13 mouse cellular contexts compared by ENCODE assay signal in genomic region chr9:91379781-91380457, GRCm38 (mm10). TPM values are rescaled to one million over a fixed set of nuclear protein-coding genes. Genes with fewer than 3 reads are reported as not detected.
DNase-seq lines count a peak whose midpoint lies in the region; ATAC-seq and TF ChIP-seq lines count a peak whose summit lies in the region.
"Had no signal": no experiment of that assay in that cellular context is flagged by ENCODE, and none has a peak within 500 bp of the region (broad histone marks: within the 10 kb centered on the region; RNA-seq: fewer than 3 reads in every experiment).

No protein-coding gene starts in this region.

- TF ChIP-seq POLR2A in embryonic fibroblast, embryonic 13.5 days (IDR thresholded peaks at IDR 0.05; ENCODE audit: low read depth, low read length): no peak

- H3K27me3 ChIP-seq in limb, embryonic 11.5 days (ENCODE audit: control insufficient read depth, insufficient read depth, low read length): peaks cover 87% of the 10 kb centered on the region
- H3K27me3 ChIP-seq in limb, embryonic 10.5 days (ENCODE audit: low read depth, poor library complexity, severe bottlenecking): peaks cover 100% of the 10 kb centered on the region
- peaks cover 42% of the 10 kb centered on the region for H3K27me3 ChIP-seq in hindbrain, embryonic 15.5 days
- peaks cover 85% of the 10 kb centered on the region for H3K27me3 ChIP-seq in neural tube, embryonic 13.5 days

- H3K4me1 ChIP-seq in limb, embryonic 11.5 days (ENCODE audit: control insufficient read depth, insufficient read depth, low read length): no peaks in the 10 kb centered on the region
- H3K4me1 ChIP-seq in limb, embryonic 10.5 days: peaks cover 22% of the 10 kb centered on the region
- no peaks in the 10 kb centered on the region; the same call in 1 of the 2 replicates for H3K4me1 ChIP-seq in embryonic fibroblast, embryonic 13.5 days (ENCODE audit: control insufficient read depth, insufficient read depth, low read length)
- H3K4me1 ChIP-seq in hindbrain, embryonic 15.5 days (replicated peaks): peaks cover 21% of the 10 kb centered on the region
- peaks cover 44% of the 10 kb centered on the region for H3K4me1 ChIP-seq in neural tube, embryonic 13.5 days (replicated peaks)

- H3K4me3 ChIP-seq in limb, embryonic 11.5 days (ENCODE audit: low read depth, low read length): no peak overlapping the region
- no peak overlapping the region for H3K4me3 ChIP-seq in limb, embryonic 10.5 days
- peak overlapping the region; percentile 16; the same call in 1 of the 2 replicates for H3K4me3 ChIP-seq in embryonic fibroblast, embryonic 13.5 days (ENCODE audit: insufficient read depth, low read length)
- H3K4me3 ChIP-seq in hindbrain, embryonic 15.5 days: peak overlapping the region; percentile 46
- H3K4me3 ChIP-seq in neural tube, embryonic 13.5 days: peak overlapping the region; percentile 51
- H3K4me3 ChIP-seq: lung, embryonic 15.5 days; myocyte had no signal

- H3K4me2 ChIP-seq in limb, embryonic 11.5 days (ENCODE audit: low read depth, severe bottlenecking): no peak overlapping the region
- peak overlapping the region; percentile 63 for H3K4me2 ChIP-seq in hindbrain, embryonic 15.5 days
- H3K4me2 ChIP-seq in neural tube, embryonic 13.5 days: peak overlapping the region; percentile 75
- H3K4me2 ChIP-seq: lung, embryonic 15.5 days had no signal

- H3K9ac ChIP-seq in limb, embryonic 11.5 days (ENCODE audit: low read length): no peak overlapping the region
- H3K9ac ChIP-seq in hindbrain, embryonic 15.5 days: peak overlapping the region; percentile 49
- H3K9ac ChIP-seq in neural tube, embryonic 13.5 days: peak overlapping the region; percentile 82
- H3K9ac ChIP-seq: lung, embryonic 15.5 days had no signal

- no peak for ATAC-seq in limb, embryonic 11.5 days (ENCODE audit: insufficient number of reproducible peaks, low FRiP score, low TSS enrichment, low read depth)
- no peak for ATAC-seq in hindbrain, embryonic 15.5 days (ENCODE audit: low FRiP score, low read depth)
- no peak for ATAC-seq in neural tube, embryonic 13.5 days (ENCODE audit: low read depth)
- ATAC-seq in erythroblast, adult 5-6 weeks (replicated peaks; ENCODE audit: low FRiP score, poor library complexity, severe bottlenecking): no peak

- no peaks in the 10 kb centered on the region for H3K36me3 ChIP-seq in limb, embryonic 11.5 days (ENCODE audit: control insufficient read depth, insufficient read depth, low read length)
- no peaks in the 10 kb centered on the region for H3K36me3 ChIP-seq in limb, embryonic 10.5 days
- H3K36me3 ChIP-seq in hindbrain, embryonic 15.5 days: no peaks in the 10 kb centered on the region
- no peaks in the 10 kb centered on the region for H3K36me3 ChIP-seq in neural tube, embryonic 13.5 days
- H3K36me3 ChIP-seq: lung, embryonic 15.5 days had no signal

- no peaks in the 10 kb centered on the region for H3K9me3 ChIP-seq in limb, embryonic 11.5 days (ENCODE audit: control insufficient read depth, low read length)
- no peaks in the 10 kb centered on the region for H3K9me3 ChIP-seq in limb, embryonic 10.5 days (replicated peaks)
- H3K9me3 ChIP-seq in hindbrain, embryonic 15.5 days: no peaks in the 10 kb centered on the region
- no peaks in the 10 kb centered on the region for H3K9me3 ChIP-seq in neural tube, embryonic 13.5 days
- H3K9me3 ChIP-seq: lung, embryonic 15.5 days had no signal

- no peak for TF ChIP-seq CTCF in embryonic fibroblast, embryonic 13.5 days (IDR thresholded peaks at IDR 0.05; ENCODE audit: borderline replicate concordance, insufficient read depth, low read length)

- peak; percentile 45 for DNase-seq in limb, embryonic 11.5 days (ENCODE audit: low spot score)
- no peak for DNase-seq in limb, embryonic 10.5 days (ENCODE audit: low spot score)
- DNase-seq in kidney, postnatal 10 days: no peak
- no peak for DNase-seq in adrenal gland, adult (ENCODE audit: inconsistent age in 2 of 2, low spot score in 1 of 2)
- DNase-seq: kidney, postnatal 25 days had no signal

- no peak overlapping the region for H3K27ac ChIP-seq in limb, embryonic 11.5 days (replicated peaks; ENCODE audit: low read depth, low read length)
- no peak overlapping the region for H3K27ac ChIP-seq in limb, embryonic 10.5 days
- no peak overlapping the region for H3K27ac ChIP-seq in embryonic fibroblast, embryonic 13.5 days (ENCODE audit: insufficient read depth, low read length)
- peak overlapping the region; percentile 96 for H3K27ac ChIP-seq in hindbrain, embryonic 15.5 days (replicated peaks)
- H3K27ac ChIP-seq in neural tube, embryonic 13.5 days (replicated peaks): peak overlapping the region; percentile 98
- H3K27ac ChIP-seq: lung, embryonic 15.5 days had no signal

- WGBS in limb, embryonic 11.5 days: 0% methylated on average over 10 of the region's 10 CpGs
- WGBS in limb, embryonic 10.5 days: under 1% methylated on average over 10 of the region's 10 CpGs
- 3% methylated on average over 10 of the region's 10 CpGs for WGBS in hindbrain, embryonic 15.5 days
- 2% methylated on average over 10 of the region's 10 CpGs for WGBS in neural tube, embryonic 13.5 days

RNA-seq across cellular contexts. Expression of gene Zic1, which starts 14.3 kb away (rescaled TPM):
- polyA plus RNA-seq in limb, embryonic 11.5 days (2014; fragmentation: Nextera tagmentation; extraction: Ambion mirVana): 0.18 and 0.27 TPM in 2 replicates
- polyA plus RNA-seq in limb, embryonic 10.5 days (2016; fragmentation: Nextera tagmentation; extraction: Ambion mirVana): 0.05 and 0.06 TPM in 2 replicates
- polyA plus RNA-seq in embryonic fibroblast, embryonic 13.5 days (2011; ENCODE audit: insufficient read length, low read depth, missing spikeins): 4.0 and 8.9 TPM in 2 replicates
- polyA plus RNA-seq in hindbrain, embryonic 15.5 days (2015; fragmentation: Nextera tagmentation; extraction: Ambion mirVana): 13.5 and 14.8 TPM in 2 replicates
- polyA plus RNA-seq in neural tube, embryonic 13.5 days (2015; fragmentation: Nextera tagmentation; extraction: Ambion mirVana): 16.5 and 19.9 TPM in 2 replicates
- not detected in 2 replicates for total RNA-seq in erythroblast, adult 5-6 weeks (2015; ENCODE audit: low replicate concordance)
- not detected in 2 replicates for total RNA-seq in erythroblast, adult 5-6 weeks (2017; ENCODE audit: low replicate concordance)
- polyA plus RNA-seq: gonadal fat pad, adult 2 months; small intestine, adult 2 months had no signal

RNA-seq across cellular contexts. Expression of gene Zic4, which starts 17.7 kb away (rescaled TPM):
- polyA plus RNA-seq in limb, embryonic 11.5 days (2014; fragmentation: Nextera tagmentation; extraction: Ambion mirVana): 0.34 and 0.37 TPM in 2 replicates
- 0.05 and 0.24 TPM in 2 replicates for polyA plus RNA-seq in limb, embryonic 10.5 days (2016; fragmentation: Nextera tagmentation; extraction: Ambion mirVana)
- polyA plus RNA-seq in embryonic fibroblast, embryonic 13.5 days (2011; ENCODE audit: insufficient read length, low read depth, missing spikeins): 1.6 and 2.6 TPM in 2 replicates
- polyA plus RNA-seq in hindbrain, embryonic 15.5 days (2015; fragmentation: Nextera tagmentation; extraction: Ambion mirVana): 52.6 and 61.6 TPM in 2 replicates
- 43.0 and 51.6 TPM in 2 replicates for polyA plus RNA-seq in neural tube, embryonic 13.5 days (2015; fragmentation: Nextera tagmentation; extraction: Ambion mirVana)
- total RNA-seq in erythroblast, adult 5-6 weeks (2015; ENCODE audit: low replicate concordance): not detected in 2 replicates
- total RNA-seq in erythroblast, adult 5-6 weeks (2017; ENCODE audit: low replicate concordance): 0.28 TPM in 1 of 2 replicates, not detected in the other
- polyA plus RNA-seq: gonadal fat pad, adult 2 months; lung, embryonic 15.5 days; small intestine, adult 2 months had no signal

Comparison
In these comparisons a context has a peak if more than half of its experiments do, and no peak if none do; other contexts are left out.
1. H3K27ac ChIP-seq: peak in hindbrain, embryonic 15.5 days (single experiment) and neural tube, embryonic 13.5 days (single experiment); none in limb, embryonic 11.5 days (single experiment), limb, embryonic 10.5 days (single experiment) and embryonic fibroblast, embryonic 13.5 days (single experiment).
2. H3K4me3 ChIP-seq: peak in embryonic fibroblast, embryonic 13.5 days (single experiment), hindbrain, embryonic 15.5 days (single experiment) and neural tube, embryonic 13.5 days (single experiment); none in limb, embryonic 11.5 days (single experiment) and limb, embryonic 10.5 days (single experiment).
3. RNA of gene Zic4, which starts 17.7 kb away (polyA plus RNA-seq): 52.6 to 61.6 TPM in hindbrain, embryonic 15.5 days and 43.0 to 51.6 TPM in neural tube, embryonic 13.5 days; 1.6 to 2.6 TPM in embryonic fibroblast, embryonic 13.5 days, 0.34 to 0.37 TPM in limb, embryonic 11.5 days and 0.05 to 0.24 TPM in limb, embryonic 10.5 days; every median in the first group is over 10 times any median in the second.